Comparison of ENCODE assay signal across 10 mouse cellular contexts in genomic region chr17:24507129-24507664, GRCm38 (mm10). TPM values are rescaled to one million over a fixed set of nuclear protein-coding genes. Genes with fewer than 3 reads are reported as not detected.
DNase-seq lines count a peak whose midpoint lies in the region; ATAC-seq lines count a peak whose summit lies in the region.
"Had no signal": no experiment of that assay in that cellular context is flagged by ENCODE, and none has a peak within 500 bp of the region (broad histone marks: within the 10 kb centered on the region; RNA-seq: fewer than 3 reads in every experiment).

No protein-coding gene starts in this region.

- H3K4me3 ChIP-seq in kidney, embryonic 15.5 days (replicated peaks), result no peak overlapping the region
- H3K4me3 ChIP-seq in limb, embryonic 11.5 days (ENCODE audit: low read depth, low read length), result no peak overlapping the region

- no peak for ATAC-seq in kidney, embryonic 15.5 days (replicated peaks; ENCODE audit: low FRiP score)
- ATAC-seq in limb, embryonic 11.5 days (ENCODE audit: insufficient number of reproducible peaks, low FRiP score, low TSS enrichment, low read depth), result no peak

- 0 out of 2 replicates have a peak overlapping the region, but pooled peaks have one; percentile 21 for H3K9ac ChIP-seq in kidney, embryonic 15.5 days
- peak overlapping the region; percentile 9; the same call in 1 of the 2 replicates for H3K9ac ChIP-seq in limb, embryonic 11.5 days (ENCODE audit: low read length)

- peaks cover 46% of the 10 kb centered on the region for H3K36me3 ChIP-seq in kidney, embryonic 15.5 days
- peaks cover 16% of the 10 kb centered on the region for H3K36me3 ChIP-seq in limb, embryonic 11.5 days (ENCODE audit: control insufficient read depth, insufficient read depth, low read length)

- peak; percentile 46 for DNase-seq in adrenal gland, postnatal 14 days
- no peak for DNase-seq in adrenal gland, postnatal 10 days
- no peak for DNase-seq in kidney, adult 18-20 months
- DNase-seq in R1 (ENCODE audit: low read depth, low spot score), result peak; percentile 48
- no peak for DNase-seq in limb, embryonic 11.5 days (ENCODE audit: low spot score)
- DNase-seq in urinary bladder, adult 18-20 months (ENCODE audit: low spot score in 2 of 2), result no peak
- DNase-seq in gastrocnemius, postnatal 4 days (ENCODE audit: low spot score in 2 of 2), result no peak

- peaks cover 12% of the 10 kb centered on the region for H3K4me1 ChIP-seq in kidney, embryonic 15.5 days
- H3K4me1 ChIP-seq in limb, embryonic 11.5 days (ENCODE audit: control insufficient read depth, insufficient read depth, low read length), result peaks cover 3% of the 10 kb centered on the region; the same call in 1 of the 2 replicates

- H3K4me2 ChIP-seq in kidney, embryonic 15.5 days, result peak overlapping the region; percentile 53; the same call in 1 of the 2 replicates
- H3K4me2 ChIP-seq in limb, embryonic 11.5 days (ENCODE audit: low read depth, severe bottlenecking), result no peak overlapping the region

- WGBS in kidney, embryonic 15.5 days, result 55% methylated on average over 19 of the region's 19 CpGs
- WGBS in limb, embryonic 11.5 days, result 52% methylated on average over 15 of the region's 19 CpGs

- no peak overlapping the region for H3K27ac ChIP-seq in kidney, embryonic 15.5 days
- H3K27ac ChIP-seq in limb, embryonic 11.5 days (replicated peaks; ENCODE audit: low read depth, low read length), result no peak overlapping the region

- H3K27me3 ChIP-seq in kidney, embryonic 15.5 days, result no peaks in the 10 kb centered on the region
- H3K27me3 ChIP-seq in limb, embryonic 11.5 days (ENCODE audit: control insufficient read depth, insufficient read depth, low read length), result peaks cover 2% of the 10 kb centered on the region; the same call in 1 of the 2 replicates

- H3K9me3 ChIP-seq in kidney, embryonic 15.5 days (replicated peaks), result no peaks in the 10 kb centered on the region
- H3K9me3 ChIP-seq in limb, embryonic 11.5 days (ENCODE audit: control insufficient read depth, low read length), result no peaks in the 10 kb centered on the region

RNA-seq across cellular contexts. Expression of gene Caskin1, which starts 18.8 kb away (rescaled TPM):
- 14.8 and 16.1 TPM in 2 replicates for total RNA-seq in adrenal gland, postnatal 14 days (2021)
- 10 to 100 TPM; 11.1 to 26.5 TPM for total RNA-seq in adrenal gland, postnatal 10 days (2021)
- polyA plus RNA-seq in kidney, embryonic 15.5 days (2015; fragmentation: Nextera tagmentation; extraction: Ambion mirVana), result 1.8 and 2.3 TPM in 2 replicates
- 2.3 and 2.5 TPM in 2 replicates for polyA plus RNA-seq in limb, embryonic 11.5 days (2014; fragmentation: Nextera tagmentation; extraction: Ambion mirVana)
- total RNA-seq in gastrocnemius, postnatal 4 days (2021), result 1 to 10 TPM; 1.6 TPM
- total RNA-seq: common myeloid progenitor, adult 5-6 weeks had no signal

RNA-seq across cellular contexts. Expression of gene Traf7, which starts 20.5 kb away (rescaled TPM):
- total RNA-seq in adrenal gland, postnatal 14 days (2021), result 85.4 and 101 TPM in 2 replicates
- 100 to 1,000 TPM in 1 of 2 experiments, 10 to 100 TPM in 1; 83.5 to 104 TPM for total RNA-seq in adrenal gland, postnatal 10 days (2021)
- polyA plus RNA-seq in kidney, embryonic 15.5 days (2015; fragmentation: Nextera tagmentation; extraction: Ambion mirVana), result 85.8 and 96.1 TPM in 2 replicates
- 89.3 and 102 TPM in 2 replicates for polyA plus RNA-seq in limb, embryonic 11.5 days (2014; fragmentation: Nextera tagmentation; extraction: Ambion mirVana)
- 10 to 100 TPM; 80.8 to 86.3 TPM for total RNA-seq in gastrocnemius, postnatal 4 days (2021)

RNA-seq across cellular contexts. Expression of gene Rab26, which starts 26.8 kb away (rescaled TPM):
- 1.1 and 1.8 TPM in 2 replicates for total RNA-seq in adrenal gland, postnatal 14 days (2021)
- 1 to 10 TPM; 1.2 to 1.5 TPM for total RNA-seq in adrenal gland, postnatal 10 days (2021)
- 2.8 TPM in 2 replicates for polyA plus RNA-seq in kidney, embryonic 15.5 days (2015; fragmentation: Nextera tagmentation; extraction: Ambion mirVana)
- 1.8 and 3.1 TPM in 2 replicates for polyA plus RNA-seq in limb, embryonic 11.5 days (2014; fragmentation: Nextera tagmentation; extraction: Ambion mirVana)
- total RNA-seq in gastrocnemius, postnatal 4 days (2021), result under 1 TPM; 0.52 to 0.64 TPM

RNA-seq across cellular contexts. Expression of gene Mlst8, which starts 28.3 kb away (rescaled TPM):
- total RNA-seq in adrenal gland, postnatal 14 days (2021), result 19.5 and 23.3 TPM in 2 replicates
- 10 to 100 TPM; 20.3 to 23.9 TPM for total RNA-seq in adrenal gland, postnatal 10 days (2021)
- polyA plus RNA-seq in kidney, embryonic 15.5 days (2015; fragmentation: Nextera tagmentation; extraction: Ambion mirVana), result 29.0 and 36.1 TPM in 2 replicates
- polyA plus RNA-seq in limb, embryonic 11.5 days (2014; fragmentation: Nextera tagmentation; extraction: Ambion mirVana), result 30.3 and 36.2 TPM in 2 replicates
- total RNA-seq in gastrocnemius, postnatal 4 days (2021), result 10 to 100 TPM; 12.4 to 16.8 TPM

RNA-seq across cellular contexts. Expression of gene Bricd5, which starts 33.5 kb away (rescaled TPM):
- 0.75 TPM in 1 of 2 replicates, not detected in the other for total RNA-seq in adrenal gland, postnatal 14 days (2021)
- under 1 TPM; 0.36 to 0.51 TPM for total RNA-seq in adrenal gland, postnatal 10 days (2021)
- 0.39 and 0.58 TPM in 2 replicates for polyA plus RNA-seq in kidney, embryonic 15.5 days (2015; fragmentation: Nextera tagmentation; extraction: Ambion mirVana)
- 0.21 and 0.51 TPM in 2 replicates for polyA plus RNA-seq in limb, embryonic 11.5 days (2014; fragmentation: Nextera tagmentation; extraction: Ambion mirVana)
- total RNA-seq in gastrocnemius, postnatal 4 days (2021), result 1 to 10 TPM in 1 of 2 experiments, under 1 TPM in 1; 0.91 to 1.5 TPM
- total RNA-seq: common myeloid progenitor, adult 5-6 weeks had no signal
- polyA plus RNA-seq: thymus, postnatal 0 days had no signal

Comparison
In these comparisons a context has a peak if more than half of its experiments do, and no peak if none do; other contexts are left out.
1. DNase-seq: peak in adrenal gland, postnatal 14 days (single experiment) and R1 (single experiment); none in adrenal gland, postnatal 10 days (single experiment), kidney, adult 18-20 months (single experiment), limb, embryonic 11.5 days (single experiment), urinary bladder, adult 18-20 months (0 of 2) and gastrocnemius, postnatal 4 days (0 of 2).